Mouse (Mus musculus): ENCODE measurements around the gene Gp1bb.

The Gp1bb gene

DNA sequence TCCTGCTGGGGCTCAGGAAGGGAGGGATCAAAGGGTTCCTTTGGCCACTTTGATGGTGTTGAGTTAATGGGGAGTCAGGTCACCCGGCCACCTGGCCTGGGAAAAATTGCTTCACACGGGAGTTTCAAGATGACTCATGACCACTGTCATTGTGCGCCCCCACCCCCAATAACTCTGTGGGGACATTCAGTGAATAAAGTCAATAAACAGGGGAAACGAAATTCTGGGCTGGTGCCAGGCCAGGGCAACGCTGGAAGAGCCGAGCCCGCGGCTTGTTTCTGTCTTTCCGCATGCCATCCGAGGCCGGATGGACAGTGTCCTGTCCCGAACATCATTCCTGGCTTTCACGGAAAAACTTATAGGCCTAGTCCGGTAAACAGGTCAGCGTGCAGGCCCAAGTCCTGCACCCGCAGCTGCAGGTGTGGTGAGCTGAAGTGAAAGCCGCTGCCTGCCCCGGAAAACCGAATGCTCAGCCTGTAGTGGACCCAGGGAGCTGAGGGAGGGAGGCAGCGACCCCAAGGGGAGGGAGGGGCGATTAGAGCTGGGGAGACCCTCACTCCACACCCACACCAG, 41.1 kb downstream of the Gp1bb start:
- no peak for DNase-seq (ENCODE audit: low read depth, low spot score)

DNA sequence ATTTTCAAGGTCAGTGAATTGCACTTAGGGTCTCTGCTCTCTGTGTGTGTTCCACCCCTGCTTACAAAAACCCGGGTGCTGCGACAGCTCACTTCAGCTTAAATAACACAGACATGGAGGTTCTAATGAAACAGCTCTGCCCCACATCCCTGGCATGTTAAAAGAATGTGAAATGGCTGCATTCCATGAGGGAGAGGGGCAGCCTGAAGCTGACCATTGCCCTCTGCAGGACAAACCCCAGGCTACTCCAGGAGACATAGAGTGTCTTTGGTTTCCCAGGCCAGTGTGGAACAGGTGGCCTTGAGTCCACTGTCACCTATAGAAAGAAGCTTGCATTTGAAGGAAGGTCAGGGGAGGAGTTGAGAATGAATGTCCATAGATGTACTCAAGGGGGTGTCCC, 41.8 kb downstream of the Gp1bb start:
- no peak for DNase-seq (ENCODE audit: low read depth, low spot score)

DNA sequence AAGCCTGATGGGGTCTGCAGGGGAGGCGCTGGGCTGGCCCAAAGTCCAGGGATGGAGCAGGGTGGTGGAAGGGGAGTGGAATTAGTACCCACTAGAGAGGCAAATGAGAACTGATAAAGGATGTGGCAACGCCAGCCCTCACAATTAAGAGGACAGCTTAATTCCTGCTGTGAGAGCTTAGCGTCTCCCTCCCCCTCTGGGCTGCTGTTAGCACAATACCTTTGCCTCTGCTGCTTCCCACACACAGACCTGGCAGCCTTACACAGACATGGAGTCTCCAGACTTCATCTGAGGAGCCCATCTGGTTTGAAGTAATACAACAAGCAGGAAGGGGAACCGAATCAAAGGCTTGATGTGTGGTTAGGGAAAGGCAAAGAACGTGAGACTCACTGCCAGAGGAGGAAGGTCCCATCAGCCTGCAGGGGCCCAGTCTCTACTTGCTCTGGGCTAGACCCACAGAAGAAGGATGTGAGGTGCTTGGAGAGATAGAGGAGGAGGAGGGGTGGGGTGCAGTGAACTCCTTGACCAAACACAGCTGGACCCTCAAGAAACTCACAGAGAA, 44.5 kb downstream of the Gp1bb start:
- no peak for DNase-seq (ENCODE audit: low read depth, low spot score)

DNA sequence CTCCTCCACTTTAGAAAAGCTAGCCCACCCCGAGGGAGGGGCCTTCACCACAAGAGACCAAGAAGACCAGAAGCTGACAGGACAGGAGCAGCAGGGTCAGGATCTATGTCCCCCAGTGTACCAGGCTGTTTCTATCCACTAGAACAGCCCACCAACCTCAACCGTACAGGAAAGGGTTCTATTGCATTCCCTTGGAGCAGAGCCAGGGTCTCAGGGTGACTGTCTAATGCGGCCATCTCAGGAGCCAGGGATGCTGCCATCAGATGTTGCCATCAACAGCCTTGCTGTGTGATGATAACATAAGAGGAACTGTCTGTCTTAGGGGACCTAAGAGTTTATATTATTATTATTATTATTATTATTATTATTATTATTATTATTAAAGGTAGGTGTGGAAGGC, 45.1 kb downstream of the Gp1bb start:
- no peak for DNase-seq (ENCODE audit: low read depth, low spot score)

DNA sequence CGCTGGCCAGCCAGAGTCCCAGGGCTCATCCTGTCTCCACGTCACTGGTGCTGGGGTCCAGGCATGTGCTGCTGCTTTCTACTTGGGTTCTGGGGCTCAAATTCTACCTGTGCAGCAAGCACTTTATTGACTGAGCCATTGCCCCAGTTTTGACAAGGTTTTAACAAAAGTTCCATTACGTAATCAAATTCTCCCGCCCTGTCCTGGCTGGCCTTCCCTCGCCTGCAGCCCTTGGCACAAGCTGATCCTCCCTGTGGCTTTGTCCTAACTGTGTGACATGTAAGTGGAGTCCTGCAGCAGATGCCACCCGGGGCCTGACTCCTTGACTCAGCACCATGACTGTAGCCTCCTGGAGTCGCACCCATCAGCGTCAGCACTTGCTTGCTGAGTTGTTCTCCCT, 48.0 kb downstream of the Gp1bb start:
- DNase-seq (ENCODE audit: low read depth, low spot score), result no peak
